Mouse (Mus musculus): ENCODE measurements around the gene Mrpl1.

Gene Mrpl1

DNA sequence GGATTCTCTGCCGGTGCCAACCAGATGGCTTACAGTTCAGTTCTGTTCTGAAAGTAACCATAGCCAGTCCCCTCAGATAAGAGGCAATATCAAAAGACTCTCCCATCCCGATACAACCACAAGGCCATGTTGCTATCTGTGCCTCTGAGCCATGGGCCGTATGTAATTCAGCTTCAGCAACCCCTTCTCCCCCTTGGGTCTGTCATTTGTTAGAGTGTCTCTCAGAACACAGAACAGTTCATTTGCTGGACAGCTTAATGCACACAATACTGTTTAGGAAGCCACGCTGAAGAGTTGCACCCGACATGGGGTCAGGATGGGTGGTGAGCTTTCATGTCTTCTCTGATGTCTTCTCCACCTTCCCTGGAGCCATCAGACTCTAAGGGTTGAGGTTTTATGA, 100.3 kb downstream of the Mrpl1 start:
- no peak for DNase-seq (ENCODE audit: extremely low spot score)

DNA sequence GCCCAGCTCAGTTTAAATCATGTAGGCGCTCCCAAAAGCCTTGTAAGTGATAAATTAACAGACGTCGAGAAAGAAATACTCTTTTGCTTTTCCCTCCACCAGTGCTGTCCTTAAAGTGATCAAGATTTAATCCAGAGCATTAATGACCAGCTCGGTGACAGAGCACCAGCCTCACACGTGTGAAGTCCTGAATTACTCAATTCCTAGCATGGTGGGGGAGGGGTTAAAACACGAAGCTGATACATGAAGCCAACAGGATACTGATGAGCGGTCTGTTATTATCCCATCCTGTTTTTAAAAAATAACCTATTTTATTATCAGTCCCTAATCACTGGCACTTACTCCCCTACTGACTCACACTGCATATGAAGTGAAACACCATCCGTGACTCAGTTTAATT, 102.4 kb downstream of the Mrpl1 start:
- DNase-seq (ENCODE audit: extremely low spot score): no peak
